Mouse (Mus musculus) cerebral cortex, adult 2 months (tissue): ENCODE measurements around the gene Cyp2d26.

Source experiments
- WGBS: fragments of 180-500 bp; shearing (Covaris S2); methylation state at CpG from one replicate; pipeline ENCODE4 v1.1.7; 2018; 5-methylcytosine and 5-hydroxymethylcytosine counted together

The Cyp2d26 gene

GRCm38 (mm10) chr15:82748141-82748540, 46.0 kb downstream of the Cyp2d26 start:
- WGBS: 59% methylated on average over 1 of the region's 1 CpGs

- WGBS: 50% methylated on average over 1 of the region's 1 CpGs
Measured at GRCm38 (mm10) chr15:82747516-82747915, 46.6 kb downstream of the Cyp2d26 start.
